Mouse (Mus musculus) ES-Bruce4 (cell line): Measurements from ENCODE around the gene Elp4.

Experiments
- CTCF ChIP-seq: IDR thresholded peaks from one replicate; pipeline ENCODE4 v1.8.1; 2011; ENCODE audit warnings: low read depth, low read length
- POLR2A ChIP-seq: IDR thresholded peaks from one replicate; pipeline ENCODE4 v1.8.1; 2011; ENCODE audit warnings: low read length; ENCODE audit not compliant: insufficient read depth

DNA sequence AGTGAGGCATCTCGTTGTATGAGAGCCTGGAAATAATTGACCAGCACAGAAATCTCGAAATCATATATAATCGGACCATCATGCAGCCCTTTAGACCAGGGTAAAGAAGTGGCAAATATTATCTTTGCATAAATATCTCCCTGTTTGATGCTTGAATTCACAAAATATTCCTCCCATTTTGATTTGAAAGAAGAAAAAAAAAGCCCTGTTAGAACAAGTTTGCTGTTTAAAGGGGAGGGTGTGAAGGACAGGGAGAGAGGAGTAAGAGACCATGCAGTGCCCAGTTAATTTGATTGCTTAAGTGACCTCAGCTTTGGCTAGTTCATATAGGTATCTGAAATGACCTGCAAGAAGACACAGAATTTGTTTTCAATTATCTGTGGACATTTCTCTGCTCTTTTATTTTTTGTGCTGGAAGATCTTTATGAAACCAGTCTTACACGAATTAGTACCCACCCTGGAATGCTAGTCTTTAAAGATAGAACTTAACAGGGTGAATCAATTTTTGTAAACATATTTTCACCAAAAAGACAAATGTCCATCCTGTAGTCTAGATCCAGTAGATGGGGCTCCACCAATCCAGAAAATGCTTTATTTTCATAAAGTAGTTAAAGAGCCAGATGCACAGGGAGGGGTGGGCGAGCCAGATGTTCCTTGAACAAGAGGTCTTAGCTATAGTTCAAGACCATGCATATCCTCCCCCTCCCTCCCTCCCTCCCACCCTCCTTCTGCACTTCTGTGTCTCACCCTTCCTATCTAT lies 238.7 kb downstream of the Elp4 start:
- no peak for TF ChIP-seq CTCF
- TF ChIP-seq POLR2A = no peak
